Mouse (Mus musculus) limb, embryonic 14.5 days (tissue): ENCODE measurements at regions not wholly inside any gene's neighbourhood (a gene's known extent, or its start where the extent isn't known, plus 50 kb on each side); places are given as distances from the start of the nearest gene placed in this dataset.

Source experiments
- ATAC-seq: fragments of 200-750 bp; cut with Nextera tagmentation; 2 replicates; pipeline ENCODE4 v1.8.0; 2017; ENCODE audit warnings: low read depth, moderate number of reproducible peaks, moderate TSS enrichment; ENCODE audit not compliant: low FRiP score
- DNase-seq: peaks from one replicate; pipeline ENCODE4 v3.0.0-alpha.2; 2015; ENCODE audit warnings: low spot score
- H3K27ac ChIP-seq: fragments of 300-500 bp; sonication (generic); replicated peaks from 2 replicates; pipeline ENCODE4 v1.5.1; 2014; ENCODE audit warnings: low read depth, mild to moderate bottlenecking, low read length, moderate library complexity, mixed read lengths
- H3K27me3 ChIP-seq: fragments of 300-500 bp; sonication (generic); 2 replicates; pipeline ENCODE4 v1.6.1; 2014; ENCODE audit warnings: low read length, mixed read lengths; ENCODE audit not compliant: control insufficient read depth, insufficient read depth
- H3K36me3 ChIP-seq: fragments of 300-500 bp; sonication (generic); 2 replicates; pipeline ENCODE4 v1.6.1; 2014; ENCODE audit warnings: mild to moderate bottlenecking, low read length, moderate library complexity, mixed read lengths; ENCODE audit not compliant: control insufficient read depth, insufficient read depth
- H3K4me1 ChIP-seq: fragments of 300-500 bp; sonication (generic); 2 replicates; pipeline ENCODE4 v1.6.1; 2014; ENCODE audit warnings: antibody characterized with exemption, low read length, mixed read lengths; ENCODE audit not compliant: control insufficient read depth, insufficient read depth
- H3K4me2 ChIP-seq: fragments of 300-500 bp; sonication (generic); replicated peaks from 2 replicates; pipeline ENCODE4 v1.6.1; 2014; ENCODE audit warnings: low read depth, mild to moderate bottlenecking, low read length, moderate library complexity; ENCODE audit not compliant: severe bottlenecking
- H3K4me3 ChIP-seq: fragments of 300-500 bp; sonication (generic); replicated peaks from 2 replicates; pipeline ENCODE4 v1.5.1; 2014; ENCODE audit warnings: low read length
- H3K9ac ChIP-seq: fragments of 300-500 bp; sonication (generic); 2 replicates; pipeline ENCODE4 v1.6.1; 2014; ENCODE audit warnings: mild to moderate bottlenecking, low read depth, low read length, moderate library complexity; ENCODE audit not compliant: severe bottlenecking
- H3K9me3 ChIP-seq: fragments of 300-500 bp; sonication (generic); 2 replicates; pipeline ENCODE4 v1.6.1; 2016; ENCODE audit warnings: low read length; ENCODE audit not compliant: control insufficient read depth
- POLR2A ChIP-seq: fragments of 200-500 bp; IDR thresholded peaks from 2 replicates; pipeline ENCODE4 v1.8.0; 2012; ENCODE audit warnings: inconsistent platforms, mild to moderate bottlenecking, moderate library complexity, borderline replicate concordance; ENCODE audit not compliant: insufficient read depth, insufficient read length; ENCODE audit errors: extremely low read depth
- WGBS: fragments of 180-500 bp; shearing (Covaris S2); extraction: QIAGEN DNeasy Blood & Tissue Kit; methylation state at CpG from one replicate; pipeline ENCODE4 v1.1.7; 2014; 5-methylcytosine and 5-hydroxymethylcytosine counted together

GRCm38 (mm10) chr14:99504909-99505308 is 206.4 kb downstream of the Klf5 start:
- WGBS = 80% methylated on average over 4 of the region's 4 CpGs

GRCm38 (mm10) chr14:99509696-99510536 is 211.4 kb downstream of the Klf5 start:
- Histone ChIP-seq H3K9me3 (no peaks in the 10 kb centered on the region), H3K9ac (no peak overlapping the region), H3K4me3 (no peak overlapping the region), H3K27me3 (no peaks in the 10 kb centered on the region), H3K36me3 (no peaks in the 10 kb centered on the region), H3K4me1 (no peaks in the 10 kb centered on the region), H3K4me2 (no peak overlapping the region), H3K27ac (no peak overlapping the region)
- ATAC-seq (no peak), DNase-seq (no peak)
- WGBS = 42% methylated on average over 3 of the region's 3 CpGs
- TF ChIP-seq POLR2A = no peak

More at GRCm38 (mm10) chr14:99504909-99505308, 206.4 kb downstream of the Klf5 start:
- H3K4me2 ChIP-seq = no peak overlapping the region
- no peak overlapping the region for H3K9ac ChIP-seq
- no peak for DNase-seq
- H3K4me3 ChIP-seq = no peak overlapping the region
- H3K27ac ChIP-seq = no peak overlapping the region
- no peaks in the 10 kb centered on the region for H3K4me1 ChIP-seq
- TF ChIP-seq POLR2A = no peak
- no peaks in the 10 kb centered on the region for H3K27me3 ChIP-seq
- no peaks in the 10 kb centered on the region for H3K9me3 ChIP-seq
- no peak for ATAC-seq
- H3K36me3 ChIP-seq = no peaks in the 10 kb centered on the region

GRCm38 (mm10) chr14:99515474-99515873 is 217.0 kb downstream of the Klf5 start:
- TF ChIP-seq POLR2A = no peak
- Histone ChIP-seq H3K36me3 (no peaks in the 10 kb centered on the region), H3K4me1 (no peaks in the 10 kb centered on the region), H3K4me2 (no peak overlapping the region), H3K9ac (no peak overlapping the region), H3K27me3 (no peaks in the 10 kb centered on the region), H3K9me3 (no peaks in the 10 kb centered on the region), H3K27ac (no peak overlapping the region), H3K4me3 (no peak overlapping the region)
- 88% methylated on average over 1 of the region's 1 CpGs for WGBS
- DNase-seq (no peak), ATAC-seq (no peak)

GRCm38 (mm10) chr14:99516703-99517102 is 218.2 kb downstream of the Klf5 start:
- WGBS = 86% methylated on average over 6 of the region's 6 CpGs
- ATAC-seq = no peak
- H3K4me1 ChIP-seq = no peaks in the 10 kb centered on the region
- TF ChIP-seq POLR2A = no peak
- no peaks in the 10 kb centered on the region for H3K27me3 ChIP-seq
- no peaks in the 10 kb centered on the region for H3K9me3 ChIP-seq
- no peak overlapping the region for H3K27ac ChIP-seq
- H3K9ac ChIP-seq = no peak overlapping the region
- no peak for DNase-seq
- no peak overlapping the region for H3K4me2 ChIP-seq
- H3K36me3 ChIP-seq = no peaks in the 10 kb centered on the region
- H3K4me3 ChIP-seq = no peak overlapping the region

- TF ChIP-seq POLR2A = no peak
Observed at GRCm38 (mm10) chr14:99520343-99520742, 221.9 kb downstream of the Klf5 start.

More at GRCm38 (mm10) chr14:99520343-99520742, 221.9 kb downstream of the Klf5 start:
- Histone ChIP-seq H3K9me3 (no peaks in the 10 kb centered on the region), H3K27ac (no peak overlapping the region), H3K4me2 (no peak overlapping the region), H3K27me3 (no peaks in the 10 kb centered on the region), H3K36me3 (no peaks in the 10 kb centered on the region), H3K9ac (no peak overlapping the region), H3K4me1 (no peaks in the 10 kb centered on the region), H3K4me3 (no peak overlapping the region)
- DNase-seq = no peak
- ATAC-seq = no peak
- 62% methylated on average over 6 of the region's 6 CpGs for WGBS
